Mouse (Mus musculus): ENCODE measurements around the gene Ccdc92b.
A peak's percentile ranks its signal among the peaks of the same experiment; 100 is the strongest.

Gene Ccdc92b

DNA sequence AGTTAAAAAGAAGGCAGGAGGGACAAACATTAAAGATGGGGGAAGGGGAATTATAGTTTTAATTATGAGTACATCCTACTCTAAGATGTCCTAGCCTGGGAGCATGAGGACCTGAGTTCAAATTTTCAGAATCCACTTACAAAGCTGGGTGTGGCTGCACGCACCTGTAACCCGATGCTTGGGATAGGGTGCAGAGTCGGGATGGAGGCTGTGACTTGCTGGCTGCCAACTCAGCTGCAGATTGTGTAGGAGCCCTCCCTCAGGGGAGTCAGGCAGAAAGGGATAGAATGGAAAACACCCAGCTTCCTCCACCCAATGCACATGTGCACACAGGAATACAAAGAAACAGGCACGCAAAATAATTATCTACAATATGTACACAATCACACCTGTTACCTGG, 6.0 kb upstream of the Ccdc92b start:
- DNase-seq = no peak

- no peak for DNase-seq
Measured at GRCm38 (mm10) chr11:74615571-74615970, 3.8 kb upstream of the Ccdc92b start.

GRCm38 (mm10) chr11:74619956-74620300, 523 bp downstream of the Ccdc92b start:
- DNase-seq = no peak

DNA sequence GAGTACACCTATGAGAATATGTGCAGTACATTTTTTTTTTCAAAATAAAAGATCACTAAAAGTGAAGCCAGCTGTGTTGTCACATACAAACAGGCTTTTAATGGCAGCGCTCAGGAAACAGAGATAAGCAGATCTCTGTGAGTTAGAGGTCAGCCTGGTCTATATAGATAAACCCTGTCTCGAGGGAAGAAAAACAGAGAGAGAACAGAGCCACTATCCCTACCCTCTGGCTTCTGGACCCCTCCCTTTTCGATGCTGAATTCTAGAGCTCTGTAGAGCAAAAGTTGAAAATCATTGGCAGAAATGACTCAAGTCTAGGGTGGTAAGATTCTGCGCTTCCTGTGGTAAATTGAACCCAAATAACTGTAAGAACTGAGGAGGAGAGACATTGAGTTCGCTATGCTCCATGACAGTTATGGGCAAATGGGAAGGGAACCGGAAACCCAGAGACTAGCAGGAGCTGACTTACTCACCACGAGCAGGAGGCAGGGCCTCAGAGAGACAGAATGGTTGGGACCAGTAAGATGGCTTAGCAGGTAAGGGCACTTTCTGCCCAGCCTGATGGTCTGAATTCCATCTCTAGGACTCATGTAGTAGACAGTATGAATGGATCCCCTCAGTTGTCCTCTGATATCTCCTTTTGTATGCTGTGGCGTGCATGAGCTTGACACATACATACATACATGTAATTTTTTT, 2.7 kb downstream of the Ccdc92b start:
- no peak for DNase-seq

- no peak for DNase-seq
Measured at GRCm38 (mm10) chr11:74623693-74624092, 4.3 kb downstream of the Ccdc92b start.

DNA sequence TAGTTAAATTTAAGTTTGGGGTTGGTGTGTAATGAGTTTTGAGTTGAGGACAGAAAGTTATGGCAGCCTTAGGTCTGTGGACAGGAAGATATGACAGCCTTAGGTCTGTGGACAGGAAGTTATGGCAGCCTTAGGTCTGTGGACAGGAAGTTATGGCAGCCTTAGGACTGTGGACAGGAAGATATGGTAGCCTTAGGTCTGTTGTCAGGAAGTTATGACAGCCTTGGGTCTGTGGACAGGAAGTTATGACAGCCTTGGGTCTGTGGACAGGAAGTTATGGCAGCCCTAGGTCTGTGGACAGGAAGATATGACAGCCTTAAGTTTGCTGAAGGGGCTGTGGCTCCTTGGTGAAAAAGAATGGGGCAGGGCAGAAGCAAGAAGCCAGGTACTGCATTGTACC, 5.9 kb downstream of the Ccdc92b start:
- no peak for DNase-seq

GRCm38 (mm10) chr11:74627481-74627880, 8.1 kb downstream of the Ccdc92b start:
- DNase-seq = no peak

- DNase-seq = no peak
Measured at GRCm38 (mm10) chr11:74631880-74632789, 12.7 kb downstream of the Ccdc92b start.

DNA sequence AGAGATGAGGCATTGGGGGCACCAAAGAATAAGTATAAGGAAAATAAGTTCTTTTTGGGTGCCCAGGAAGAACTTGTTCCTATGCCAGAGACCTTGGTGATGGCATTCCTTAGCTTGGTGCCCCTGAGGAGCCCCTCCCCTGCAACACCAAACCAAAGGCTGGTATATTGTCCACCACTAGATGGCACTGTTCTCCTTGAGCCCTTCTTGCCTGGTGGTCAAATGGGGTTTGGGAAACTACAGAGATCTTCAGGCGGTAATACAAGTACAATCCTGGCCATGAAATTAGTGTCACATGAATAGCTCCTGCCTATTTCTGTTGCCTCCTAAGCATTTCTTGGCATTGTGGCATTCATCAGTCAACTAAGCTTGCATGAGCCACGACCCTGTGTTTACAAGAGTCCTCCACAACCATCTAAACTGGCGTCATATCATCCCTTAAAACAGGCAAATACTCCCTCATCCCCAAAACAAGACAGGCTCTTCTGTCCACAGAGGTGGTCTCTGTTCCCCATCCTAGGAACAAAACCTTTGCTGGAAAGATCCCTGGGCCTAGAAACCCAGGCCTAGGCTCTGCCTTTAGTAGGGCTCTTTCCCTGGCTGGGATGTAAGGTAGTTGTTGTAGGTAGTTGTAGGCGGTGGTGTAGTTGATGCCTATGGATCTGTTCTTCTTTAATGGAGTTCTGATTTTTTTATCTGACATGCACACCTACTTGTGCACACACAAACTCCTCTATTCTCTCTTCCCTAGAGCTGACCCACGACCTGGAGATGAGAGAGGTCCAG, 15.3 kb downstream of the Ccdc92b start:
- DNase-seq = peak; percentile 68

- no peak for DNase-seq
Measured at GRCm38 (mm10) chr11:74637486-74637885, 18.1 kb downstream of the Ccdc92b start.

GRCm38 (mm10) chr11:74637971-74638790, 18.8 kb downstream of the Ccdc92b start:
- DNase-seq = peak; percentile 61

DNA sequence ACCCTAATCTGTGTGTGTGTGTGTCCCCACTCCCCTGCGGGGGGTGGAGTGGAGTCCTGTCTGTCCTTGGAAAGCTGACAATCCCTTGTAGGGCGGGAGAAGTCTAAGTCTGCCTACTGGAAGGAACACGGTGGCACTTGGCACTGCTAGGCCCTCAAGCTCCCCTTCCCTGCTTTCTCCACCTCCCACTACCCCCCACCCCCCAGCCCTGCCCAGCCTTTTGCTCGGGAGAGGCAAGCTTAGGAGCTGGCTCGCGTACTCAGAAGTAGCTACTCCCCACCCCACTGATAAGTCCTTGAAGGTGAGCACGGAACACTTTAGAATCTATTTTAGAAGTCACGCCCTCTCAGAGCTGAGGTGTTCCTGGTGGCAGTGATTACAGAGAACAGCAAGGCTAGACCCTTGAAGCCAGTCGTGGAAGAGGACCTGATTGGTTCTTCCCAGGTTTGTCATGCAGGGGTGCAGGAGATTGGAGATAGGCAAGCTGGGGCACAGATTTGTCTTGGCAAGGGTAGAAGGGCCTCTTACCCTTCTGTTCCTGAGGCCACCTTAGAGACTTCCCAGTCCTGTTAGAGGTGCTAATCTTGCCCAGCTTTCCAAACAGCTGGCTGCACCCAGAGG, 19.5 kb downstream of the Ccdc92b start:
- no peak for DNase-seq

- no peak for DNase-seq
Measured at GRCm38 (mm10) chr11:74639628-74640027, 20.2 kb downstream of the Ccdc92b start.

DNA sequence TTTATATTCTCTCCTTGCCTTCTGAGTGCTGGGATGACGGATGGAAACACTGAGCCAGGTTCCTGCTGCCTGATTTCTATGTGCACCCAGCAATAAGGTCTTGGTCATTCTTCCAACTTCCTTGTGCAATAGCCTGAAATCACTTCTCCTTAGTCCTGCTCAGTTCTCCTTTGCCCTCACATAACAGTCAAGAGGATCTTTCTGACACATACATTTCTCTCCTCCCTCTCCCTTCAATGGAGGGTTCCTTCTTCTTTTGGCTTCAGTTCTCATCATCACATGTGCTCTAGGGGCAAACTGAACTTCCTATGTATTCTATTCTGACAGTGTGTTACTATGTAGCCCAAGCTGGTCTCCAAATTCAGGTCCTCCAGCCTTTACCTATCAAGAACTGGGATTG, 28.6 kb downstream of the Ccdc92b start:
- no peak for DNase-seq

GRCm38 (mm10) chr11:74648676-74649075, 29.3 kb downstream of the Ccdc92b start:
- no peak for DNase-seq

DNA sequence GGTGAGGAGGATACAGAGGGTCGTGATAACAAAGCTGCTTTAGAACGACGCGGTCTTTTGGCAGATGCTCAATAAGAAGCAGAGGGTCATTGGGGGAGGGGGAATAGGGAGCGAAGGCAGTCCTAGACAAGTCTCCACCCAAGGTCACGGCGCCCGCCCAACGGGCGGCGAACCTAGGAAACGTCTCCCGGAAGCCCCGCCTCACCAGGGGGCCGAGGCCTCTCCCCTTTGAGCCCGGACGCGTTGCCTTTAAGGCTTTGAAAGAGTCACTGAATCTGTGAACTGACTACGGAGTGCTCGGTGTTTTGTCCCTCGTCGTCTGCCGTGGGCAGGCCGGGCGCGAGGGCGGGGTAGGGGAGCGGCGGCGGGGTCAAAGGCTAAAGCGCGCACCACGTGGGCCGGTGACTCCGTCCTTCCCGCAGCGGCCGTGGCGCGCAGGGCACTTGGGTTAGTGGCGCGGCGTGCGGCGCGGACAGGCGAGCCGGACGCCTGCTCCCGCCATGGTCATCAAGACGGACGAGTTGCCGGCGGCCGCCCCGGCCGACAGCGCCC, 29.8 kb downstream of the Ccdc92b start, which contains the start of gene Cluh:
Gene Cluh, plus strand, starts transcription at position 401 of the 552 bp plus-strand sequence.
- peak; percentile 98 for DNase-seq

- DNase-seq = no peak
Measured at GRCm38 (mm10) chr11:74649647-74650551, 30.5 kb downstream of the Ccdc92b start.

DNA sequence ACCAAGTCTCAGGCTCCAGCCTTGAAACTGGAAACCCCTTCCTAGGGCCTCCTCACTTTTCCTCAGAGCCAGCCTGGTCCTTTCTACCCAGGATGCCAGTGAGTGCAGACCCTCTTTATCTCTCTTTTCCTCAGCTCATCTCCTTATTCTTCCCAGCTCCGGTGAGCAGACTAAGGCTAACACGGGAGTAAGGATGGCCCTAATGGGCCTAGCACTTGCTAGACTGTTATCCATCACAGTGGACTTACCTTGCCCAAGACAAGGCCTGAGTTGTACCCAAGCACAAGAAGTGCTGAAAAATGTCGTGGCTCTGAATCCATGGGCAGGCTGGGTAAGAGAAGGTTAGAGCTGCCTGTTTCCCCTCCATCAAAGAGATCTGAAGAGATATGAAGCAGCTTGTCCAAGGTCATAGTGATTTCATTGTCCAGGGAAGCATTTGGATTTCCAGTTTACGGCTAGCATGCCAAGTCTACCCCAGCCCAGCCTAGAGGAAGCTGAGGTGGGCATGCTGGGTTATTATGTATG, 31.2 kb downstream of the Ccdc92b start:
- no peak for DNase-seq

- DNase-seq = no peak
Measured at GRCm38 (mm10) chr11:74652791-74653191, 33.4 kb downstream of the Ccdc92b start.

- DNase-seq = no peak
Measured at GRCm38 (mm10) chr11:74653385-74653784, 34.0 kb downstream of the Ccdc92b start.
